Mouse (Mus musculus): ENCODE results near the gene Gm43552.
A peak's percentile ranks its signal among the peaks of the same experiment; 100 is the strongest.

The Gm43552 gene

DNA sequence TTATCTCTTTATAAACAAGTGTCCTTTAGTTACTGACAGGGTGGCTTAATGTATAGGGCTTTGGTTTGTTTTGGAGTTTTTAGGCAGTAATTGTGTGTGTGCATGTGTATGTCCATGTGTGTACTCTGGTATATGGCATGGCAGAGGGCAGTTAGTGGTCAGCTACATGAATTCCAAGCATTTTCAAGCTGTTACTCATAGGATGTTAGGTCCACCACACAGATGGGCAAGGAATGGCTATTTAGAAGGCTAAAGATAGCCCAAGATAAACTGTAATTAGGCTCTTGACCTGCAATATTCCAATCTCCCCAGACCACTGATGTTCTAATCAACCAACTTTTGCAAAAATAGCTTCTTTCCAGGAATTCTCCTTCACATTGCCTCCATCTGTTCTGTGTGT is 54.6 kb downstream of the Gm43552 start:
- DNase-seq (ENCODE audit: low read depth, low spot score), result no peak

DNA sequence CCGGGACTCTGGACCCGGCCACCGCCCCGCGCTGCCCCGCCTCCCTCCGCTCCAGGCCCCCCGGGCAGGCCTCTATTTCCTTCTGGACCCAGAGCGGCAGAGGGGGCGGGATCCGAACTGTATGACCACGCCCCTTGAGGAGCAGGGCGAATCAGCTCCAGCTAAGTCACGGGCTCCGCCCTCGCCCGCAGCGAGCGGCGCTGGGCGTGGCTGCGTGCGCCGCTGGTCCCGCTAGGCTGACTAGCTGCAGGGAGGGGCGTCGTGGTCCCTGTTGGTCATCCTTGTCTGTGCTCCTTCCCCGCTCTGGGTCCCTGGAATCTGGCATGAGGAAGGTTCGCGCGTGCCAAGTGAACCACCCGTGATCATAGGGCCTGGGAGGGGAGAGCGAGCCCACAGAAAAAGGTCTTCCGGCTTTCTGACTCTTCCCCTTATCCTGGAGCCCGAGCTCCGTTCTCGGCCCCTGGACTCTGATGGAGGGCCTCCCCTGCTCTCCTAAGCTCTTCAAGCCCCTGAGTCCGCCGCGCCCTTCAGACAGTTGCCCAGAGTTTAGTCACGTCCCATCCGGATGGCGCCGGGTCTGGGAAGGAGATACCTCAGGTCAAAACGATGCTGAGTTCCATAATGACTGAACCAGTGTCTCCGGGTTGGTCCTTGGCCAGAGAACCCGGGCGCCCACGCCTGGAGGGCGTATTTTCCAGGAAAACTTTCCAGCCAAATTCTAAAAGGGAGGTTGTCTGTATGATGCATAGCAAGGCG is 56.6 kb downstream of the Gm43552 start, which contains the start of gene Ugdh:
TSS of gene Ugdh (minus strand) at position 144 of the 756 bp plus-strand sequence.
- peak; percentile 99 for DNase-seq (ENCODE audit: low read depth, low spot score)

DNA sequence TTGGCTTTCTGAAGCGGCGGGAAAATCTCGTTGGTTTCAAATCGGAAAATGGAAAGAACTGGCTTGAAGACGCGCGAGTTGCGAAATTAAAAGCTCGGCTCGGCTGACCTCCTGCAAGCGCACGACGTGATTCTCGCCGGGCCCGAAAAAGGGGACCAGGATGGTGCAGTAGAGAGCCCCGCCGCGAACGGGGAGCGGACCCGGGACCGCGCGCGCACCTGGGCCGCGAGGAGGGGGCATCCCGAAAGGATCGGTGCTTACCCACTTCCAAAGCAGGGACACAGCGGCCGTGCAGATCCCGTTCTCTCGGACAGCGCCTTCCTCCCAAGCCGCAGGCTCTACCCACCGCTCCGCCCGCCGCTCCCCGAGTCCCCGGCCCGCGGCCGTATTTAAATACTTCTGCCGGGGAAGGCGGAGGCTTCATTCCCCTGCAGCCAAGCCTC is 57.2 kb downstream of the Gm43552 start:
- DNase-seq (ENCODE audit: low read depth, low spot score), result no peak

DNA sequence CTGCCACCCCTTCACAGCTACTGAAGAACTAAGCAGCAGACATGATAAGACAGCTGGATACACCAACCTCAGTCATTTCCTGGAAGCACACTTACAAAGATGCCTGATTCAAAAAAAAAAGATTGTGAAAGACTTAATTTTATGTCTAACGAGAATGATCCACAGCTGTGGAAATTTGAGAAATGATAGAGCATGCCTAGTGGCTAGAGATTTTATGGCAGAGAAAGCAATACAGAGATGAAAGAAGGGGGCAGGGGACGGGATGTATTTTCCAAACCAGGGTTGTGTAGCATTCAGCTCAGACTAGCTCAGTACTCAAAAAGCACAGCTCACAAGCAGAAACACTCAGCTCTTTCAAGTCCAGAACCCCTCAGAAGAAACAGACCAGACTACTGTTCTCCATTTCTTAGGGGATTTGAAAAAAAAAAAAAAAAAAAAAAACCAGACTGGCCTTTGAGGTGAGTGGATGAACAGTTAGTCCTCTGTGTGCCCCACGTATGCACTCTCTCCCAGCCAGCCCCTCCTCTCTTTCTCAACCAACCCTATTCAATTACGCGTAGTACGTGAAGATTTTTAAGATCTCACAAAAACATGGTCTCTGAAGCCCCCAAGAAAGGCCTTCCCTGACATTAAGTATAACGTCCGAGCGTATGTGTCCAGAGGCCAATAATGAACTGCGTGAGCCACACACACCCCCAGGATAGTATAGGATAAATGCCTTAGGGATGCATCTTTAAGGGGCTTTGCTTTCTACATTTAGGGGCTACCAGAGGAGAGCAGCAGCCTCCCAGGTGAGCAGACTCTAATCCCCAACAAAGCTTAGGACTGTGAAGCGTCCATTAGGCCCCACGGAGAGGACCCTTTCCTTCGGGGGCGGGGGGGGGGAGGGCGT is 57.9 kb downstream of the Gm43552 start:
- no peak for DNase-seq (ENCODE audit: low read depth, low spot score)

DNA sequence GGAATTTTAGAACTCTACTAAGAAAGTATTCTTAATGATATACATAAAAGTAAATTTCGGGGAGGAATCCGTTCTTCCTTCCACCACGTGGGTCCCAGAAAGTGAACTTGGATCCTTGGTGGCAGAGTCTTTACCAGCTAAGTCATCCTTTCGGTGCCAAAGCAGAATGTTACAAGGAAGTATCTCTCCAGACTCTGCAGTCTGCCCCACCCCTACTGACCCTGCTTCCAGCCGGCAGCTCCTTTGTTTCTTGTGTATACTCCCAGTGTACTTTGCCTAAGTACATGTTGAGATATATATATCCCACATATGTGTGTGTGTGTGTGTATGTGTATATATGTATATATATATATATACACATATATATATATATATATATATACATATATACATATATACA is 63.2 kb downstream of the Gm43552 start:
- no peak for DNase-seq (ENCODE audit: low read depth, low spot score)

DNA sequence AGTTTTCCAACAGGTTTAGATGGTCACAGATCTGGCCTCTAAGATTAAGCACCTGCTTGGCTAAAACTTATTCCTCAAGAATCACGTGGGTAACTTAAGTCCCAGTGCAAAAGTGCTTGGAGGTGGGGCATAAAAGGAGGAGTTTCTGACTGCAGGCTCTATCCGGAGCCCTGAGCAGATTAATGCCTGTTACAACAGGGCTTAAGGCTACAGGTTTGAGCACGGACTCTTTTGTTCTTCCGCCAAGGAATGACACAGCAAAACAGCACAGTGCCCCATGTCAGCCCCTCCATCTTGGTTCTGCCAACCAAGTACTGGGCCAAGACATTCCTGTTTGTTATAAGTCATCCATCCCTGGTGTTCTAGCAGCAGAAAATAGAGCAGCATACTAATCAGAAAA is 64.3 kb downstream of the Gm43552 start:
- DNase-seq (ENCODE audit: low read depth, low spot score), result peak; percentile 82

DNA sequence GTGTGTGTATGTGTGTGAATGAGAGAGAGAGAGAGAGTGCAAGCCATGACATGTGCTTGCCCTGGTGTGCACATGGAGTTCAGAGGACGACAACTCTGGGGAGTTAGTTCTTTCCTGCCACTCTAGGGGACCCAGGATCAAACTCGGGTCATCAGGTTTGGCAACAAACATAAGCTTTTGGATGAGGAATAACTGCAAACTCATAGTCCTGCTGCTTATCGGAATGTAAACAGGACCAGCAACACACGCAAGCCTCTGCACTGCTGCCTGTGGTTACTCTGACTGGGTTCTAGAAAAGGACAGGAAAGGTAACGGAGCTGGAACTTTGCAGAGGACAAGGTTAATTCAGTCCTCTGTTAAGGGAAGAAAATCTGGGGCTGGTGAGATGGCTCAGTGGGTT is 67.4 kb downstream of the Gm43552 start:
- no peak for DNase-seq (ENCODE audit: low read depth, low spot score)

DNA sequence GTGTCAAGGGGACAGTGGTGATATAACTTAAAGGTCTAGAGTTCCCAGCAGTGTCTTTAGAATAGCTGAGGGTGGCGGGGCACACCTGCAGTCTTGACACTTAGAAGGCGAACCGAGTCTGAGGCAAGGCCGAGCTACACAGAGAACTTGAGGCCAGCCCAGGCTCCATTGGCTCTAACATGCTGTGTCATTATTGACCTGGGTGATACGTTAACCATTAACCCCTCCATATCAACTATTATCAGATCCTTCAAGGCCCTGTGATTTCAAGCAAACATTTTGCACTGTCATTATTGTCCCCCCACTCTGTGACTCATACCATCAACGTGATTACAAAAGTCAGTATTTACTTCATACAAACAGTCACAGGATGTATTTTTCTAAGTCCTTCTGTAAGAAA is 68.4 kb downstream of the Gm43552 start:
- DNase-seq (ENCODE audit: low read depth, low spot score), result no peak

DNA sequence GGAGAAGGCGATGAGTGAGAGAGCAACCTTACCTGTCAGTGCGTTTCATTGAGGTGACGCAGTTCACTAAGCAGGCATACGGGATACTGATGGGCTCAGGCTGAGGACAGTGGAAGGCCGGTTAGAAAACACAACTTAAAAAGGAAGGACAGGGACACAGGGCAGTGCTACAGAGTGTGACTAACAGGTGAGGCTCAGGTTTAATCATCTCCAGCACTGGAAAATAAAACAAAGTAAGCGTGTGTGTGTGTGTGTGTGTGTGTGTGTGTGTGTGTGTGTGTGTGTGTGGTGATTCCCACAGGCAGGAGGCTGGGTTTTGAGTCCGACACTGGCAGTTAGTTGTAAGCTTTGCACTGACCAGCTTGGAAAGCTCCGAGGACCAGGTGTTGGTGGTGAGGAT is 69.8 kb downstream of the Gm43552 start:
- no peak for DNase-seq (ENCODE audit: low read depth, low spot score)

DNA sequence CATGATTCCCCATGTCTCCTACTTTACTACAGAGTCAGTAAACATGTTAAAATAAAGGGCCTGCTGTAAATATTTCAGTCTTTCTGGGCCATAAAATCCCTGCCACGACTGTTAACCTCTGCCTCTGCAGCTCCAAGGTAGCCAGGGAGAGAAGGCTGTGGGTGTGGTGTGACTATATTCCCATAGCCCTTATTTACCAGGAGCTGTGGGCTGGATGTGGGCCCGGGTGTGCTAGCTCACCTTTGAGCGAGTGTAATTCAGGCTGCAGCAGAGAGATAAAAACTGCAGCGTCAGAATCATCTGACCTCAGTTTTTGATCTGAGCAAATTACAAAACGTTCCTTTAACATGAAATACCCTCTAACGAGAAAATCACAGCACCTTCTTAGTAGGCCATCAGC is 71.8 kb downstream of the Gm43552 start:
- no peak for DNase-seq (ENCODE audit: low read depth, low spot score)

DNA sequence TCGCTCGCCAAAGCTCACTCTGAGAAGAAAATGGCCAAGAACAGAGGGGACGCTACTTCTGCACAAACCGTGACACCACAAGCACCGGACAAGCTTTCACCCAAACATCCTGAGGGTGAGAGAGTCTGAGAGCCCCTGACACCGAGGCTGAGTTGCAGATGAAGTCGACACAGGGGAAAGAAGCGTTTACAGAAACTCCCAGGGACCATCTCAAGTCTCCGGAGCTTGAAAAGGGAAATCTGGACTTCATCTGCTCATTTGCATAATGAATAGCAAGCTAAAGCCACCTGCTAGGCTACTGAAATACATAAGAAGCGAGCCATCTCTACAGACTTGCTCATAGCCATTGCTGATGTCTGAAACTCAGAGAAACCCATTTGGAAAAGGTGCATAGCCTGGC is 73.5 kb downstream of the Gm43552 start:
- DNase-seq (ENCODE audit: low read depth, low spot score), result no peak

DNA sequence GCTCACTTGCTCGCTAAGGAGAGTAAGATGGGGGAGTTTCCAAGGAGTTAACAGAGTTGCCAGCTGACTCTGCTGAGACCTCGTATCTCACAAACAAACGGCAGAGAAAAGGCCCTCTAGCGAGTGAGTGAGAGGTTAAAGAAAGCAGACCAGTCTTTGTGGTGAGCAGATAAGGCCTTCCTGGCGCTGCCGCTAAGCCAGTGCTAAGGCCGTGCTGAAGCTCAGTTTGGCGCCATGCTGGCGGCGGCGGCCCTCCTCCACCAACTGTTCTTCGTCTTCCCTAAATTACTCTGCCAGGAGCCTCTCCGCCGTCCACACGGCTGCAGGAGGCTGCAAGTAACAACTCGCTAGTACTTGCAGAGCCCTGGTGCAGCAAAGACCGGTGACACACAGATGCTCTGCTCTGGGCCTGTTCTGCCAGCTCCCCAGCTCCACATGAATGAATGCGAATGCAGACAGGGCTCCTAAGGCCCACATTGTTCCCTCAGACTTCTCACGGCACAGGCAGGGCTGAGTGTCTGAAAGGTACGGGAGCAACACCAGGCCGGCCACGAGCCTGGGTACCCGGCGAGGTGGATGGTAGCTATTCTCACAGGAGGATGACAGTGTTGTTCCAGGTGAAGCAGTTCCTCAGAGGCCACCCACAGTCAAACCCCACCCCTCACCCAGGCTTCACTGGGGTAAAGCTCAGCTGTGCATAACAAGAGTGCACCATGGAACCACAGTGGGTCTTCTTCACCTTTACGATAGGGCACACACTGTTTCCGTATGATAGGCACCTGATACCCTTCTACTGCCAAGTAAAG is 76.8 kb downstream of the Gm43552 start:
- peak; percentile 67 for DNase-seq (ENCODE audit: low read depth, low spot score)

DNA sequence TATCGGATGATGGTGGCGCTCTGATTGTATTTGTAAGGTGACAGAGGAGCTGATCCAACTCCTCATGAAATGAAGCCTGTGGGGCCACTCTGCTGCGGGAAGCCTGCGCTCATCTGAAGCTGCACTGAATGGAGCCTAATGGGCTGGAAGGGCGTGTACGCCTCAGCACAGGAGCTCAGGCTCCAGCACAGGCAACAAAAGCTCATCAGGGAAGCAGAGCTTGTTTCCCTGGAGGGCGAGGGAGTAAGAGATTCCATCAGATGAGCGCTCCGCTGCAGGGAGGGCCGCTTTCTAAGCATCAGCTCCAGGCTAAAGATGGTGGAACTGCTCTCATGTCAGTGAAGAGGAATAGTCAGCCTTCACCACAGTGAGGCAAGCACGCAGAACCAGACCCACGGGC is 84.6 kb downstream of the Gm43552 start:
- DNase-seq (ENCODE audit: low read depth, low spot score), result peak; percentile 77

DNA sequence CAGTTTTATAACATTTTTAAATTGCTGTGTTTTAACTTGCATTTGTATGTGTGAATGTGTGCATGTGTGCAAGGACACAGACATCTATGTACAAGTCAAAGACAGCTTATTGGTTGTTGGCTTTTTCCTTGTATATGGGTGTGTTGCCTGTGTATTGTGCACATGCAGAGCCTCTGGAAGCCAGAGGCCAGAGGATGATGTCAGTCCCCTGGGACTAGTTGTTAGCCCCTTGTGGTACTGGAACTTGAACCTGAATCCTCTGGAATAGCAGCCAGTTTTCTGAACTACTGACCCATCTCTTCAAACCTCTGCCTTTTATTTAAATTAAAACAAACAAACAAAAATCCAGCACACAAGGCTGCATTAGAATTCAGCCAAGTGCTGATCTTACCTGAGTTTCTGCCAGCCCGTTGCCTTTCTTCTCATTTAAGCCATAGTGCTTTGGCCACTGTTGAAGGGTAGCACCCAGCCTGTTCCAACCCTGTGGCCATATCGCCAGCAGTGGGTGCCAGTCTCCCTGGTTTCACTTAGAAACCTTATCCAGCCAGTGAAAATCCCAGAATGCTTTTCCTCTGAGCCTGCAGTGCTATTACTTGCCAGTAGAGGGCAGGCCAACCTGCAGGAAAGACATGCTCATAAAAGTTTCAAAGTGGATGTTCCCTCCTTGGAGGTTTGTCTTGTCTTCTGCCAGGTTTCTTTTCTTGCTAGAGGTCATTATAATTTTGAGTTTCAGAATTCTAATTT is 91.2 kb downstream of the Gm43552 start:
- DNase-seq (ENCODE audit: low read depth, low spot score), result peak; percentile 88

DNA sequence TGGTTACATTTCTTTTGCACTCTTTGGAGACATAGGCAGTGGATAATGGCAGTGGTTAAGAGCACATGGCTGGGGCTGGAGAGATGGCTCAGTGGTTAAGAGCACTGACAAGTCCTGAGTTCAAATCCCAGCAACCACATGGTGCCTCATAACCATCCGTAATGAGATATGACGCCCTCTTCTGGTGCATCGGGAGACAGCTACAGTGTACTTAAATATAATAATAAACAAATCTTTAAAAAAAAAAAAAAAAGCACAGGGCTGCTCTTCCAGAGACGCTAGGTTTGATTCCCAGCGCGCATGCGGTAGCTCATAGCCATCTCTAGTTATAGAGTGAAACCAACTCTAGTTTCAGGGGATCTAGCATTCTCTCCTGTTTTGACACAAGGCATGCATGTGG is 98.2 kb downstream of the Gm43552 start:
- DNase-seq (ENCODE audit: low read depth, low spot score), result peak; percentile 26

DNA sequence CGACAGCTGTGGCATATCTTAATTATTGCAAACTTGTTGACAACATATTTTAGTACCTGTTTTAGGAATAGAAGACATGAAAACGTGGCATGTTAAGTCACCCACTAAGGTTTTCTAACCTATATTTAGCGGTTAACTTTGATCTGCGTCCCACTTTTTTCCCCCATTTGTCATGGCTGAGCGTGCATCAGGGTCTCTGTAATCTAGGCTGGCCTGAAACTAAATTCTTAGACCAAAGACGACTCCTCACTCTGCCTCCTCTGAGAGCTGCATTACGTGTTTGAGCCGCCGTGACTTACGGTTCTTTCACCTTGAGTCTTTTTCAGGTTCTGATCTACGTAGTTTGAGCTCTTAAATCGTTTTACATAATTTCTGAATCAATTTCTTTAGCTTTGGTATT is 100.9 kb downstream of the Gm43552 start:
- DNase-seq (ENCODE audit: low read depth, low spot score), result peak; percentile 67

DNA sequence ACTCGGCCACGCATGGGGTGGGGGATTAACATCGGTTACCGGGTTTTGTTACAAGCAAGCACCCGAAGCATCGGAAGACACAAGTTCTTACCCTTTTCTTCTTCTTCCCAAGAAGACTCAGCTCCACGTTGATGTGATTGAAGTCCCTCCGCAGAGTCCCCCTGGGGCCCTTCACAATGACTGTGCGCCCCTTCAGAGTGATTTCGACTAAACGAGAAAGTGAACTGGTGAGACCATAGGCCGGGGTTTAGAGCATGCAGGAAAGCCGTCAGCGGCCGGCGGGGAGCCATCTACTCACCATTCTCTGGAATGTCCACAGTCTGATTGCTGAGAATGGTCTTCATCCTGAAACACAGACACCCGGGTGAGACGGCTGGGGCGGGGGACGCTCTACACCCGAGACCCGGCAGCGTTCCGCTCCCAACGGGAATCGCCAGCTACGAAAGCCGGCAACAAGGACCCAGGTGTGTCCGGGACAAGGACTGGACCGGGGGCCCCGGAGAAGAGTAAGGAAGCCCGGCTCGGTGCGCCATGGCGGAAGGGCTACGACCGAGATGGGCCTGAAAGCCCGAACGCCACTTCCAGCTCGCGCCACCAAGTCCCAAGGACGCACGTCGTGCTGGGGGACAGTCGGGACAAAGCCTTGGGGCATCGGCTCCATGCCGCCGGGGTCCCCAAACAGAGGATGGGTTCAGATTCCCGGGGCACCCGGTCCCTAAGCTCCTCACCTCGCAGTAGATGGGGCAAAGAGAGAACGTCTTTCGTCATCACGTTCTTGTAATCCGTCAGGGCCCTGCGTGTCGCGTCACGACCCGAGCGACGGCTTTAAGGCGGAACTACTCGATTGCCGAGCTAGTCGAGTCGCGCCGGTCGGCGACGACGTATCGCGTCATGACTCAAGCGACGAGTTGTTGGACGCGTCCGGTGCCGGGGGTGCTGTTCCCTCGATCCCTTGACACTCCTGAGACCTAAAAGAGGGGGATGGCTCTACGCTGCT is 101.7 kb downstream of the Gm43552 start, which contains the start of the genes Rpl9 and Lias:
TSS of gene Rpl9 (minus strand) at position 797 of the 997 bp plus-strand sequence.
TSS of gene Lias (plus strand) at position 850 of the 997 bp plus-strand sequence.
- DNase-seq (ENCODE audit: low read depth, low spot score), result peak; percentile 100

DNA sequence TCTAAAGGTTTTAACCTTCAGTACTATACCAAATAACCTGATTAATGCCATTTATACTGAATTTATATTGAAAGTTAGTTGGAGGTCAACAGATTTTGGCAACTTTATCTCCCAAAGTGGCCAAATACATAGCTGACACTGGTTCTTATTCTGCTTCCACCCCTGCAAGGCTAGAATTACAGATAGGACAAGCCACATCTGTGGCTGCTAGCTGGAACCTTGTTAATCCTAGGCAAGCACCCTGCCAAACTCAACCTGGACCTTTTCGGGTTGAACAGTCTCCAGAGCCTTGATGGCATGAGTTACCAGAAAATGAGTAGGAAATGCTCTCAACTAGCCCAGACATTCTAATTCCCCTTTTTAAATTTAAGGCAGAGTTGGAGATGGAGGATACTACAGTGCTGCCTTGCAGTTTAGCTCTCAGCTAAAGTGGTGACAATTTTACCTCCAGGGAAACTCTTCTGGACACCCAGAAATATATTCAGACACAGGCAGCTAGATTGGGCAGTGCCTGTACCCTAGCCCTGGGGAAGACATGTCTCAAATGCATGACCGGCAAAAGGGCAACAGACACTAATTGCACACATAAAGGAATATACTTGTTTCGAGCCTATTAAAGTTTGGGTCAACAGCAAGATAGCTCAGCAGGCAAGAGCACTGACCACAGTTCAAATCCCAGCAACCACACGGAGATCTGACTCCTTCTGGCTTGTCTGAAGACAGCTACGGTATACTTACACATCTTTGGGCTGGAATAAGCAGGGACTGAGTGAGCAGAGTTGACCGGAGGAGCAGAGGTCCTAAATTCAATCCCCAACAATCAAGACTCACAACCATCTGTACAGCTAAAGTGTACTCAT is 105.4 kb downstream of the Gm43552 start:
- DNase-seq (ENCODE audit: low read depth, low spot score), result peak; percentile 66

DNA sequence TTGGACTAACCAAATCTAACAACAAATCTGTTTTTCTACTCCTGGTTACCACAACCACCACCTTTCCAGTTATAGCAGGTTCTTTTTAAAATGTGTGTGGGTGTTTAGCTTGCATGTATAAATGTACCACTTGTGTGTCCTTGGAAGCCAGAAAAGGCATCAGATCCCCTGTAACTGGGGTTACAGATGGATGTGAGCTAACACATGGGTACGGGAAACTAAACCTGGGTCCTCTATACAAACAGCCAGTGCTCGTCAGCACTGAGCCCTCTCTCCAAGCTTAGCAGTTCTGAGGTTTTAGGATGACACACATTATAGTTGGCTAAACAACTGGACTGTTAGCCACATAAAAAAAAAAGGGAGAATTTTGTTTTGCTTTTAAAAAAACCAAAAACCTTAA is 106.9 kb downstream of the Gm43552 start:
- DNase-seq (ENCODE audit: low read depth, low spot score), result no peak

All from ZHBTc4 (cell line).